Mouse (Mus musculus) E14TG2a.4 (cell line): ENCODE results near the gene Hivep2.

ENCODE experiments used
- CTCF ChIP-seq: conservative IDR thresholded peaks from 2 replicates; pipeline ENCODE4 v1.5.1; 2014; ENCODE audit warnings: low read length
- NANOG ChIP-seq: IDR thresholded peaks from 2 replicates; pipeline ENCODE4 v1.6.1; 2014; ENCODE audit warnings: borderline replicate concordance, low read length, mixed read lengths
- POU5F1 ChIP-seq: IDR thresholded peaks from 2 replicates; pipeline ENCODE4 v1.6.1; 2014; ENCODE audit warnings: low read length, borderline replicate concordance

DNA sequence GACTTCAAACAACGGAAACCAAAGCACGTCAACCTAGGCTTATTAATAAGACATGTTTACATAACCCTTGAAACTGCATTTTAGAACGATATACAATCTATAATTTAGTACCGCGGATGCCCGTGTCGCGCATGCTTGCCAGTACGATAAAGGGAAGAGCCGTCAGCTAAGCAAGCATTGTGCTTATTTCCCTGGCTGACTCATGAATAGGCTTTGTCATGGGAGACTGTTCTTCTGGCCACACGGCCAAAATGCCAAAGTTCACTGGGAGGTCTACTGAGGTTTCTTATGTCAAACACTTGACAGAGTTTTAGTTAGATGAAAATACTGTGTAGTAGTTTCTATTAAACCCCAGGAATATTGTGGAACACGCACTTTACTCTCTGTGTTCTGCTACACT is 17.8 kb downstream of the Hivep2 start:
- TF ChIP-seq CTCF (no peak), POU5F1 (no peak), NANOG (no peak)
